Mouse (Mus musculus): Measurements from ENCODE around the gene Cdc25b. TPM values are rescaled to one million over a fixed set of nuclear protein-coding genes. Genes with fewer than 3 reads are reported as not detected.

Gene Cdc25b
- polyA plus RNA-seq, 1 experiment from 2014 or later, result 51.8 TPM

- H3K4me1 ChIP-seq (replicated peaks; ENCODE audit: control insufficient read depth, insufficient read depth, low read length), result peaks cover 26% of the 10 kb centered on the region
- ATAC-seq (replicated peaks; ENCODE audit: low FRiP score, low TSS enrichment, low read depth) (no peak), DNase-seq (ENCODE audit: low spot score) (no peak)
- H3K9ac ChIP-seq (ENCODE audit: low read length), result no peak overlapping the region
- no peaks in the 10 kb centered on the region for H3K27me3 ChIP-seq (replicated peaks; ENCODE audit: control insufficient read depth, insufficient read depth, low read length)
- no peak overlapping the region for H3K27ac ChIP-seq (ENCODE audit: low read depth)
- no peak overlapping the region for H3K4me3 ChIP-seq (ENCODE audit: low read depth, low read length)
- H3K36me3 ChIP-seq (ENCODE audit: control insufficient read depth, insufficient read depth, low read length), result peaks cover 7% of the 10 kb centered on the region; the same call in 1 of the 2 replicates
- WGBS, result 87% methylated on average over 2 of the region's 2 CpGs
- H3K4me2 ChIP-seq (ENCODE audit: low read length), result no peak overlapping the region
- H3K9me3 ChIP-seq (ENCODE audit: control insufficient read depth, low read length), result no peaks in the 10 kb centered on the region
These were observed 21.6 kb downstream of the Cdc25b start for GRCm38 (mm10) chr2:131208356-131208755.

- Histone ChIP-seq H3K4me2 (ENCODE audit: low read length) (peak overlapping the region; percentile 72), H3K36me3 (ENCODE audit: control insufficient read depth, insufficient read depth, low read length) (peaks cover 9% of the 10 kb centered on the region), H3K27me3 (replicated peaks; ENCODE audit: control insufficient read depth, insufficient read depth, low read length) (no peaks in the 10 kb centered on the region), H3K9ac (ENCODE audit: low read length) (peak overlapping the region; percentile 63), H3K4me1 (replicated peaks; ENCODE audit: control insufficient read depth, insufficient read depth, low read length) (peaks cover 25% of the 10 kb centered on the region), H3K9me3 (ENCODE audit: control insufficient read depth, low read length) (no peaks in the 10 kb centered on the region), H3K4me3 (ENCODE audit: low read depth, low read length) (peak overlapping the region; percentile 70), H3K27ac (ENCODE audit: low read depth) (peak overlapping the region; percentile 79)
- WGBS, result 70% methylated on average over 4 of the region's 4 CpGs
- ATAC-seq (replicated peaks; ENCODE audit: low FRiP score, low TSS enrichment, low read depth) (peak; percentile 2; the same call in 1 of the 2 replicates), DNase-seq (ENCODE audit: low spot score) (no peak)
These were observed 22.5 kb downstream of the Cdc25b start for GRCm38 (mm10) chr2:131209125-131209795.

GRCm38 (mm10) chr2:131209969-131210792, 23.4 kb downstream of the Cdc25b start:
- Histone ChIP-seq H3K27ac (ENCODE audit: low read depth) (peak overlapping the region; percentile 79), H3K9ac (ENCODE audit: low read length) (peak overlapping the region; percentile 63), H3K4me2 (ENCODE audit: low read length) (peak overlapping the region; percentile 72), H3K27me3 (replicated peaks; ENCODE audit: control insufficient read depth, insufficient read depth, low read length) (no peaks in the 10 kb centered on the region), H3K4me3 (ENCODE audit: low read depth, low read length) (peak overlapping the region; percentile 70), H3K36me3 (ENCODE audit: control insufficient read depth, insufficient read depth, low read length) (peaks cover 14% of the 10 kb centered on the region), H3K4me1 (replicated peaks; ENCODE audit: control insufficient read depth, insufficient read depth, low read length) (peaks cover 16% of the 10 kb centered on the region), H3K9me3 (ENCODE audit: control insufficient read depth, low read length) (no peaks in the 10 kb centered on the region)
- ATAC-seq (replicated peaks; ENCODE audit: low FRiP score, low TSS enrichment, low read depth) (peak; percentile 98), DNase-seq (ENCODE audit: low spot score) (peak; percentile 99)
- WGBS, result 1% methylated on average over 50 of the region's 50 CpGs

- Histone ChIP-seq H3K9ac (ENCODE audit: low read length) (peak overlapping the region; percentile 63), H3K36me3 (ENCODE audit: control insufficient read depth, insufficient read depth, low read length) (peaks cover 14% of the 10 kb centered on the region), H3K27me3 (replicated peaks; ENCODE audit: control insufficient read depth, insufficient read depth, low read length) (no peaks in the 10 kb centered on the region), H3K4me3 (ENCODE audit: low read depth, low read length) (peak overlapping the region; percentile 70), H3K4me1 (replicated peaks; ENCODE audit: control insufficient read depth, insufficient read depth, low read length) (peaks cover 14% of the 10 kb centered on the region), H3K4me2 (ENCODE audit: low read length) (peak overlapping the region; percentile 72), H3K9me3 (ENCODE audit: control insufficient read depth, low read length) (no peaks in the 10 kb centered on the region), H3K27ac (ENCODE audit: low read depth) (peak overlapping the region; percentile 79)
- no peak for DNase-seq (ENCODE audit: low spot score)
- 64% methylated on average over 9 of the region's 9 CpGs for WGBS
- ATAC-seq (replicated peaks; ENCODE audit: low FRiP score, low TSS enrichment, low read depth), result no peak
These were observed 24.4 kb downstream of the Cdc25b start for GRCm38 (mm10) chr2:131211026-131211615.

GRCm38 (mm10) chr2:131213773-131214172, 27.0 kb downstream of the Cdc25b start:
- Histone ChIP-seq H3K27ac (ENCODE audit: low read depth) (no peak overlapping the region), H3K9ac (ENCODE audit: low read length) (no peak overlapping the region), H3K9me3 (ENCODE audit: control insufficient read depth, low read length) (no peaks in the 10 kb centered on the region), H3K4me1 (replicated peaks; ENCODE audit: control insufficient read depth, insufficient read depth, low read length) (peaks cover 14% of the 10 kb centered on the region), H3K36me3 (ENCODE audit: control insufficient read depth, insufficient read depth, low read length) (peaks cover 14% of the 10 kb centered on the region), H3K4me3 (ENCODE audit: low read depth, low read length) (no peak overlapping the region), H3K27me3 (replicated peaks; ENCODE audit: control insufficient read depth, insufficient read depth, low read length) (no peaks in the 10 kb centered on the region), H3K4me2 (ENCODE audit: low read length) (no peak overlapping the region)
- no peak for ATAC-seq (replicated peaks; ENCODE audit: low FRiP score, low TSS enrichment, low read depth)
- 86% methylated on average over 7 of the region's 7 CpGs for WGBS
- DNase-seq (ENCODE audit: low spot score), result no peak

GRCm38 (mm10) chr2:131215941-131216858, 29.5 kb downstream of the Cdc25b start:
- whole genome bisulfite sequencing, result 78% methylated on average over 7 of the region's 7 CpGs
- H3K36me3 ChIP-seq (ENCODE audit: control insufficient read depth, insufficient read depth, low read length), result peaks cover 14% of the 10 kb centered on the region
- no peak for ATAC-seq (replicated peaks; ENCODE audit: low FRiP score, low TSS enrichment, low read depth)
- H3K9ac ChIP-seq (ENCODE audit: low read length), result no peak overlapping the region
- DNase-seq (ENCODE audit: low spot score), result no peak
- no peak overlapping the region for H3K4me3 ChIP-seq (ENCODE audit: low read depth, low read length)
- no peak overlapping the region for H3K27ac ChIP-seq (ENCODE audit: low read depth)
- H3K4me2 ChIP-seq (ENCODE audit: low read length), result no peak overlapping the region
- peaks cover 2% of the 10 kb centered on the region; the same call in 1 of the 2 replicates for H3K4me1 ChIP-seq (replicated peaks; ENCODE audit: control insufficient read depth, insufficient read depth, low read length)
- no peaks in the 10 kb centered on the region for H3K9me3 ChIP-seq (ENCODE audit: control insufficient read depth, low read length)
- no peaks in the 10 kb centered on the region for H3K27me3 ChIP-seq (replicated peaks; ENCODE audit: control insufficient read depth, insufficient read depth, low read length)

- Histone ChIP-seq H3K4me1 (replicated peaks; ENCODE audit: control insufficient read depth, insufficient read depth, low read length) (no peaks in the 10 kb centered on the region), H3K9ac (ENCODE audit: low read length) (no peak overlapping the region), H3K4me2 (ENCODE audit: low read length) (no peak overlapping the region), H3K27me3 (replicated peaks; ENCODE audit: control insufficient read depth, insufficient read depth, low read length) (no peaks in the 10 kb centered on the region), H3K4me3 (ENCODE audit: low read depth, low read length) (no peak overlapping the region), H3K27ac (ENCODE audit: low read depth) (no peak overlapping the region), H3K36me3 (ENCODE audit: control insufficient read depth, insufficient read depth, low read length) (no peaks in the 10 kb centered on the region), H3K9me3 (ENCODE audit: control insufficient read depth, low read length) (no peaks in the 10 kb centered on the region)
- ATAC-seq (replicated peaks; ENCODE audit: low FRiP score, low TSS enrichment, low read depth), result no peak
- no peak for DNase-seq (ENCODE audit: low spot score)
- WGBS, result 69% methylated on average over 4 of the region's 4 CpGs
These were observed 33.3 kb downstream of the Cdc25b start for GRCm38 (mm10) chr2:131220030-131220429.

All from intestine, embryonic 14.5 days (tissue).